Mouse (Mus musculus) limb, embryonic 11.5 days (tissue): ENCODE results near the gene Col26a1. TPM values are rescaled to one million over a fixed set of nuclear protein-coding genes. Genes with fewer than 3 reads are reported as not detected.

ENCODE experiments used
- ATAC-seq: fragments of 200-750 bp; cut with Nextera tagmentation; 2 replicates; pipeline ENCODE4 v1.8.0; 2017; ENCODE audit warnings: low read depth; ENCODE audit not compliant: insufficient number of reproducible peaks, low FRiP score, low TSS enrichment
- DNase-seq: peaks from one replicate; pipeline ENCODE4 v3.0.0-alpha.2; 2015; ENCODE audit warnings: low spot score
- H3K27ac ChIP-seq: fragments of 300-500 bp; sonication (generic); replicated peaks from 2 replicates; pipeline ENCODE4 v1.5.1; 2014; ENCODE audit warnings: low read depth, mild to moderate bottlenecking, low read length
- H3K27me3 ChIP-seq: fragments of 300-500 bp; sonication (generic); 2 replicates; pipeline ENCODE4 v1.6.1; 2014; ENCODE audit warnings: mild to moderate bottlenecking, low read length, mixed read lengths; ENCODE audit not compliant: control insufficient read depth, insufficient read depth
- H3K36me3 ChIP-seq: fragments of 300-500 bp; sonication (generic); 2 replicates; pipeline ENCODE4 v1.6.1; 2014; ENCODE audit warnings: mild to moderate bottlenecking, low read length, moderate library complexity, mixed read lengths; ENCODE audit not compliant: control insufficient read depth, insufficient read depth
- H3K4me1 ChIP-seq: fragments of 300-500 bp; sonication (generic); 2 replicates; pipeline ENCODE4 v1.6.1; 2014; ENCODE audit warnings: low read length, mixed read lengths; ENCODE audit not compliant: control insufficient read depth, insufficient read depth
- H3K4me2 ChIP-seq: fragments of 300-500 bp; sonication (generic); 2 replicates; pipeline ENCODE4 v1.6.1; 2014; ENCODE audit warnings: low read depth, mild to moderate bottlenecking, moderate library complexity; ENCODE audit not compliant: severe bottlenecking
- H3K4me3 ChIP-seq: fragments of 300-500 bp; sonication (generic); 2 replicates; pipeline ENCODE4 v1.5.1; 2014; ENCODE audit warnings: low read depth, low read length
- H3K9ac ChIP-seq: fragments of 300-500 bp; sonication (generic); 2 replicates; pipeline ENCODE4 v1.6.1; 2014; ENCODE audit warnings: mild to moderate bottlenecking, low read length
- H3K9me3 ChIP-seq: fragments of 300-500 bp; sonication (generic); 2 replicates; pipeline ENCODE4 v1.6.1; 2016; ENCODE audit warnings: low read length; ENCODE audit not compliant: control insufficient read depth
- WGBS: fragments of 180-500 bp; shearing (Covaris S2); extraction: QIAGEN DNeasy Blood & Tissue Kit; methylation state at CpG from one replicate; pipeline ENCODE4 v1.1.7; 2014; 5-methylcytosine and 5-hydroxymethylcytosine counted together
- polyA plus RNA-seq: library from polyadenylated mRNA; unstranded; fragments of >200 nt; fragmentation: Nextera tagmentation; extraction: Ambion mirVana; gene quantifications from 2 replicates; pipeline ENCODE4 v1.2.1, GENCODE M21; 2014

Gene Col26a1
- polyA plus RNA-seq, result 68.2 and 69.0 TPM in 2 replicates

DNA sequence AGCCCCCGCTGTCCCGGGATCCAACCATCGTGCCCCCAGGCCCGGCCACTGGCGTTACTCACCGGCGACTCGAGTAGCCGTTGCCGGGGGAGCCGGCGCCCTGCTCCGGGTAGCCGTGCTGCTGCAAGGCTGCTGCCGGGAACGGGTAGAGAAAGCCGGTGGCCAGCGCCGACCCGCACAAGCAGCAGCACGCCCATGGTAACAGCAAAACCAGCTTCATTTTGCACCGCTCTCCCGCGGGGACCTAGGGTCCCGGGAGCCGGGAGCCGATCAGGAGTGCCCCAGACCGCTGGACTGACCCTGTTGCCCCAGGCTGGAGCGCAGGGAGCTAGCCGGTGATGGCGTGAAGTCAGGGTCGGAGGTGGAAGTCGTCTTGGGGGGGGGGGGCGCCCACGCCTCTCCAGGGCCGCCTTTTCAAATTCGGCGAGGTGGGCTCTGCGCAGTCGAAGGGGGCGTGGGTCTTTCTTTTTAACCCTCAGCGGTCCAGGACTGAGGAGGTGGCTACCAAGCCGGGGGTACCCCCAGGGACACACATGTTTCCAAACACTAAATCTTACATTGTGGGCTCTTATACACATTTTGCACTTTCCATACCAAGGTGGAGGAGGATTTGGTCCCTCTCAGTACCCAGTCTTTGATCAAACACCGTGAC lies at the start of gene Col26a1:
Gene Col26a1, minus strand, starts transcription at position 422 of the 652 bp plus-strand sequence.
- H3K27me3 ChIP-seq, result no peaks in the 10 kb centered on the region
- peak within 1 kb of the TSS; percentile 95 for H3K4me3 ChIP-seq
- H3K4me2 ChIP-seq, result peak within 1 kb of the TSS; percentile 76
- ATAC-seq, result peak; percentile 62
- 1% methylated on average over 44 of the region's 44 CpGs for WGBS
- H3K9ac ChIP-seq, result peak within 1 kb of the TSS; percentile 94
- peaks cover 12% of the 10 kb centered on the region for H3K4me1 ChIP-seq
- peak; percentile 74 for DNase-seq
- no peaks in the 10 kb centered on the region for H3K36me3 ChIP-seq
- no peaks in the 10 kb centered on the region for H3K9me3 ChIP-seq
- H3K27ac ChIP-seq, result peak within 1 kb of the TSS; percentile 82

- no peaks in the 10 kb centered on the region for H3K9me3 ChIP-seq
- H3K36me3 ChIP-seq, result no peaks in the 10 kb centered on the region; the same call in 1 of the 2 replicates
- no peaks in the 10 kb centered on the region for H3K27me3 ChIP-seq
- no peak overlapping the region for H3K4me2 ChIP-seq
- no peak overlapping the region for H3K27ac ChIP-seq
- 0 out of 2 replicates have a peak, but pooled peaks cover 3% of the 10 kb centered on the region for H3K4me1 ChIP-seq
- DNase-seq (no peak), ATAC-seq (no peak)
- WGBS, result 90% methylated on average over 14 of the region's 14 CpGs
- no peak overlapping the region for H3K9ac ChIP-seq
- H3K4me3 ChIP-seq, result no peak overlapping the region
Measured at GRCm38 (mm10) chr5:136931896-136932295, 48.9 kb upstream of the Col26a1 start.

DNA sequence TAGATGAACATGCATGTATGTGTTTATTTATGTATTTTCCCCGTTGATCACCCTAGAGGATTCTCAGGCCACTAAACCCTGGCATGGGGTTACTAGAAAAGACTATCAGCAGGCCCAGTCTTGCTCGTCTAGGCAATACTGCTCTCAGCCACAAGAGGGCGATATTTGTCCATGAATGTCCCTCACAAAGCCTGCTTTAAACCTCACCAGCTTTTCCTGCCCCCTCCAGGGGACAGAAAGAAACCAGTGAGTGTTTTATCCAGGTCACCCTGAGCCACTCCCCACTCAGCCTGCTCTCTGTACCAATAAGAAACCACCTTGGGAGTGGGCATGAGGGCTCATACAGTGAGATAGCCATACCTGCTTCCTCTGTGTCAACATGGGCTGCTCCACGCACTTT lies 46.1 kb upstream of the Col26a1 start:
- H3K4me3 ChIP-seq, result no peak overlapping the region
- no peak overlapping the region for H3K9ac ChIP-seq
- no peaks in the 10 kb centered on the region; the same call in 1 of the 2 replicates for H3K36me3 ChIP-seq
- H3K9me3 ChIP-seq, result no peaks in the 10 kb centered on the region
- DNase-seq (peak; percentile 96), ATAC-seq (no peak)
- H3K4me2 ChIP-seq, result no peak overlapping the region
- 0 out of 2 replicates have a peak, but pooled peaks cover 3% of the 10 kb centered on the region for H3K4me1 ChIP-seq
- WGBS, result 18% methylated on average over 4 of the region's 4 CpGs
- H3K27ac ChIP-seq, result no peak overlapping the region
- H3K27me3 ChIP-seq, result no peaks in the 10 kb centered on the region

DNA sequence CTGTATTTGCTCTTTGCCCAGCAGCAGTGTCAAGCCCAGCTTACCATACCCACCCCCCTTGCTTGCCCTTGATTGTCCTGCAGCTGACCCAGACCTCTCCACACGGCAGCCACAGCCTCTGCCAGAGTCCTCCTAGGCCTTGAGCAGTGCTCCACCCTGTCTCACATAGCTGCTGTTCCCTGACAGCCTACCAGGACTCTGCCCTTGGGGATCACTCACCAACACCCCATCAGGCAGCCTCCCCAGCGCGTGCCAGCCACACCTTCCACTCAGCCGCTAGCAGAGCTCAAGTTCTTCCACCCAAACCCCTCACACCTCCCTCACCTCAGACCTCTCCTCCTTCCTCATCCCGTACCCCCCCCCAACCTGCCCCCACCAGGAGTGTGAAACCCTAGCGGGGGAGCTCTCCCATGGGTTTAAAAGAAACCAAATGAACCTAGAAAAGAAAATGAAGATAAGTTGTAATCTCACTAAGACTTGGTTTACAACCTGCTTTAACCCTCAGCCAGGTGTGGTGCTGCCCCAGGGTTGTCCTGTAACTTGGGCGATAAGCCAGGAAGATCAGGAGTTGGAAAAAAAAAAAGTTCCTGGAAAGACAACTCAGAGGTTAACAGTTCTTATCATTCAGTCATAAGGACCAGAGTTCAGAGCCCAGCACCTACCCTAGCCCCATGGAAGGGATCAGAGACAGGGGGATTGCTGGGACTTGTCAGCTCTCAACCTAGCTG lies 40.9 kb upstream of the Col26a1 start:
- DNase-seq (no peak), ATAC-seq (no peak)
- Histone ChIP-seq H3K4me3 (no peak overlapping the region), H3K4me1 (0 out of 2 replicates have a peak, but pooled peaks cover 5% of the 10 kb centered on the region), H3K27me3 (no peaks in the 10 kb centered on the region), H3K9ac (no peak overlapping the region), H3K9me3 (no peaks in the 10 kb centered on the region), H3K36me3 (no peaks in the 10 kb centered on the region; the same call in 1 of the 2 replicates), H3K4me2 (no peak overlapping the region), H3K27ac (no peak overlapping the region)
- WGBS, result 55% methylated on average over 7 of the region's 7 CpGs

DNA sequence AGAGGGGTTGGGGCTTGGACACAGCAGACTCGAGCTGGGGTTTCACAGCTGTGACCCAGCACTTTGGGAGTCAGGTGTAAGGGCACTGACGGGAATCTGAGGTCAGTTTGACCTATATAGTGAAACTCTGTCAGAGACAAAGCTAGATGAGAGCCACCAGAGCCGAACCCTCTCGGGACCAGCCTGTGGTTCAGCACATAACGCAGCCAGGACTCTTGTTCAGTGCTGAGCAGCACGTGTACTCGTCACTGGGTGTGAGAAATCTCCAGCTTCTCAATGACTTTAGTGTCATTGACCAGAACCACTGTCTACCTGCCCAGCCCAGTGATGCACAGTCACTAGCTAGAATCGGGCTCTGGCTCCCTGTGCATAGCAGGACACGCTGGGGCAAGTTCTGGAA lies 39.8 kb upstream of the Col26a1 start:
- Histone ChIP-seq H3K4me3 (no peak overlapping the region), H3K27ac (no peak overlapping the region), H3K9ac (no peak overlapping the region), H3K4me2 (no peak overlapping the region), H3K9me3 (no peaks in the 10 kb centered on the region), H3K27me3 (no peaks in the 10 kb centered on the region), H3K36me3 (no peaks in the 10 kb centered on the region; the same call in 1 of the 2 replicates), H3K4me1 (0 out of 2 replicates have a peak, but pooled peaks cover 5% of the 10 kb centered on the region)
- no peak for ATAC-seq
- DNase-seq, result no peak
- 85% methylated on average over 9 of the region's 9 CpGs for WGBS

DNA sequence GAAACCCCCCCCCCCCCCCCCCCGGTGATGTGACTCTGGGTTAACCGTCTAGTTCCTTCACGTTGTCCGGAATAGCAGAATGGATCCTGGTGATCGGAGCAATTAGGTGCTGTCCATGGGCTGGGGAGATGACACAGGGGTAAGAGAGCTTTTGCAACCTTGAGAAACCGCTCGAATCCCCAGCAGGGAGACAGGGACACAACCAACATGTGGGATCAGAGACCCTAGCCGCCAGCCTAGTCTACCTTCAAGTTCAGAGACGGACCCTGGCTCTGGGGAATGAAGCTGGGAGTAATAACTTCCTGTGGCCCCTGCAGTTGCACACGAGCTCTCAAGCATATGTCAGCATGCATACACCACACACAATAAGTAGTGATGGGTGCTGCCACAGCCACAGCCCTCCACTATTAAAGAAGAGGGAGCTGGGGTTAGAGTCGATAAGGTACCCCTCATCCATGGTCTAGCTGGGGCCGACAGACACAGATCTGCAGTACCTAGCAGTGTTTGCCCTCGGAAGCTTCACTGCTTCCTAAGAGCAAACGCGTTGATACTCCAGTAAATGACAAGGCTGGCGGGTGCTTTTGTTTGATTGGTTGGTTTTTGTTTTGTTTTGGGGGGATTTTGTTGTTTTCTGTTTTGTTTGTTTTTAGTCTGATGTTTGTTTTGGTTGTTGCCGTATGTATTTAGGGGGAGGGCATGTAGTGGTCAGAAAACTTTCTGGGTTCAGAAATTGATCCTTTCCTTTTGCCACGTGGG lies 36.7 kb upstream of the Col26a1 start:
- H3K9ac ChIP-seq, result peak overlapping the region; percentile 67
- H3K36me3 ChIP-seq, result no peaks in the 10 kb centered on the region
- H3K4me3 ChIP-seq, result peak overlapping the region; percentile 55
- ATAC-seq, result no peak
- H3K4me2 ChIP-seq, result peak overlapping the region; percentile 88
- no peaks in the 10 kb centered on the region for H3K27me3 ChIP-seq
- H3K4me1 ChIP-seq, result 0 out of 2 replicates have a peak, but pooled peaks cover 5% of the 10 kb centered on the region
- H3K27ac ChIP-seq, result no peak overlapping the region; the same call in 1 of the 2 replicates
- 24% methylated on average over 17 of the region's 18 CpGs for WGBS
- H3K9me3 ChIP-seq, result no peaks in the 10 kb centered on the region
- peak; percentile 38 for DNase-seq

DNA sequence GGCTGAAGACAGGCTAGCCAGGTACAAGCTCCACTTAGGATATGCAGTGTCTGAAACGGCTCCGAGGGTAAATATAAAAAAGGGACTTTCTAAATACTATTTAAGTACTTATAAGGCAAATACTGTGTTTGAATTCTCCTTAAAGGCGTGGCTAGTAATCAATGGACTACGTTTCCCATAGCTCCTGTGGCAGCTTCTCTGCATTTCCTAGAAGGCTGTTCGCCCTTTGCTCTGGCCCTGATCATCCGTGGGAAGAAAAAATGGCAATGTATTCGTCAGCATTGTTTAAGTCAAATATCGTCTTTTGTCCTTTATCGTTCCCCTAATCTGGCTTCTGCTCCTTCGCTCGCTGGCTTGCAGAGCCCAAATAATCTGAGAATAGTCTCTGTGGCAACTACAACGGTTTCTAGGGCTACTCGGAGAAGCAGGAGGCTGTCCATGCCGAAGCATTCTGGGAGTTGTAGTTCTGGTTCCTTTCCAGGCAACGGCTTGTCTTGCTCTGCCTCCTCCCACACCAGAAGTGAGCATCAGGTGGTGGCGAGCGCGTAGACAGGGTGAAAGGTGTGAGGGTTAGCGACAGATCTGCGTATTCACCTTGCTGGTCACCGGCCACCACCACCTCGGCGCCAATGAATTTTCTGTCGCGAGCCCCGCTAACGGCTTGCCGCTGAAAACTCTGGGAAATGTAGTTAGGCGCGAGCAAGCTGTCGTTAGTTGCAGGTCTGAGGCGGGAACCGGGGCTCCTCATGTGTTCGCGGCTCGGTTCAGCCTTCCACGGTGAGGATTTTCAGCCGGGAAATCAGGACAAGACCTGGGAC lies 35.9 kb upstream of the Col26a1 start:
- ATAC-seq, result peak; percentile 87; the same call in 1 of the 2 replicates
- H3K9me3 ChIP-seq, result no peaks in the 10 kb centered on the region
- H3K27me3 ChIP-seq, result no peaks in the 10 kb centered on the region
- 4% methylated on average over 38 of the region's 38 CpGs for WGBS
- peak; percentile 84 for DNase-seq
- peak overlapping the region; percentile 88 for H3K4me2 ChIP-seq
- H3K4me1 ChIP-seq, result 0 out of 2 replicates have a peak, but pooled peaks cover 5% of the 10 kb centered on the region
- H3K36me3 ChIP-seq, result no peaks in the 10 kb centered on the region
- peak overlapping the region; percentile 67 for H3K9ac ChIP-seq
- peak overlapping the region; percentile 36; the same call in 1 of the 2 replicates for H3K27ac ChIP-seq
- peak overlapping the region; percentile 55 for H3K4me3 ChIP-seq
